Mouse (Mus musculus): ENCODE results near the gene Rcan3.

GRCm38 (mm10) chr4:135391014-135391413, 42.6 kb downstream of the Rcan3 start:
- TF ChIP-seq CTCF (IDR thresholded peaks at IDR 0.05; ENCODE audit: extremely low read depth, insufficient read depth, insufficient read length, insufficient replicate concordance): no peak
- no peak for TF ChIP-seq POLR2A (IDR thresholded peaks at IDR 0.05; ENCODE audit: low read depth, low read length)

All from spleen, adult 2 months (tissue).